In the genomic region with DNA sequence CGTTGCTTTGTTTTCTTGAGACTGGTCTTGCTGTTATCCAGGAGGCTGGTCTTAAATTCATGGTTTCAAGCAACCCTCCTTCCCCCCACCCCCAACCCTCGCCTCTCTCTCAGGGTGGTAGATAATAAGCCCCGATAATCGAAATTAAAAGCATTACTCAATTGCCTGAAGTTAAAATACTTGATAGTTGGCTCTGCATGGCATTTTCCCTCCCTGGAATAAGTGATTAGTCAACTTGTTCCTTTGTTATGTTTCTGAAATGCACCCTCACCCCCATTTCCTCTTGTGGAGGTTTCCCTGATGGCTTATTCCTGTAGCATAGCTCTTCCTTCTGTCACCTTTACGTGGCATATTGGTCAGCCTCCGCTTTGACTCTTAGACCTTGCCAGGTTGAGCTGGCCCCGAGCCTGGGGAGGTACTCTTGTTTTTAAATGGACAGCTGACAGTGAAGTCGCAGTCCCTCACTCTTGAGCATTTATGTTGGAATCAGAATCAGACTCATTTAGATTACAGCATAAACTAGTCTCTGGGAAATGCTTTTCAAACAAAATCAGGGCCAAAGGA, we compare ENCODE assay signal across 7 mouse cellular contexts. TPM values are rescaled to one million over a fixed set of nuclear protein-coding genes. Genes with fewer than 3 reads are reported as not detected.
DNase-seq lines count a peak whose midpoint lies in the region; ATAC-seq and TF ChIP-seq lines count a peak whose summit lies in the region.

No protein-coding gene starts in this region.

- H3K9ac ChIP-seq in neural tube, embryonic 11.5 days (ENCODE audit: low read length): no peak overlapping the region
- H3K9ac ChIP-seq in limb, embryonic 15.5 days: no peak overlapping the region
- H3K9ac ChIP-seq in stomach, postnatal 0 days (ENCODE audit: low read length): no peak overlapping the region

- H3K27me3 ChIP-seq in neural tube, embryonic 11.5 days (ENCODE audit: control insufficient read depth, insufficient read depth, low read length): no peaks in the 10 kb centered on the region
- H3K27me3 ChIP-seq in forebrain, embryonic 10.5 days (ENCODE audit: poor library complexity, severe bottlenecking): no peaks in the 10 kb centered on the region
- H3K27me3 ChIP-seq in limb, embryonic 15.5 days: no peaks in the 10 kb centered on the region
- no peaks in the 10 kb centered on the region for H3K27me3 ChIP-seq in stomach, postnatal 0 days (ENCODE audit: control insufficient read depth, insufficient read depth, low read length)

- TF ChIP-seq CTCF in stomach, postnatal 0 days (IDR thresholded peaks at IDR 0.05; ENCODE audit: low read depth): no peak

- H3K4me3 ChIP-seq in neural tube, embryonic 11.5 days (ENCODE audit: low read depth, low read length): no peak overlapping the region
- H3K4me3 ChIP-seq in forebrain, embryonic 10.5 days: peak overlapping the region; percentile 71; the same call in 1 of the 2 replicates
- peak overlapping the region; percentile 98; the same call in 1 of the 2 replicates for H3K4me3 ChIP-seq in limb, embryonic 15.5 days
- peak overlapping the region; percentile 99 for H3K4me3 ChIP-seq in stomach, postnatal 0 days (ENCODE audit: low read depth, low read length)

- no peak overlapping the region for H3K27ac ChIP-seq in neural tube, embryonic 11.5 days (ENCODE audit: low read depth, low read length)
- no peak overlapping the region for H3K27ac ChIP-seq in forebrain, embryonic 10.5 days
- 0 out of 2 replicates have a peak overlapping the region, but pooled peaks have one; percentile 33 for H3K27ac ChIP-seq in limb, embryonic 15.5 days
- H3K27ac ChIP-seq in stomach, postnatal 0 days (replicated peaks): peak overlapping the region; percentile 25; the same call in 1 of the 2 replicates

- H3K36me3 ChIP-seq in neural tube, embryonic 11.5 days (ENCODE audit: control insufficient read depth, insufficient read depth, low read length): 0 out of 2 replicates have a peak, but pooled peaks cover 2% of the 10 kb centered on the region
- H3K36me3 ChIP-seq in forebrain, embryonic 10.5 days (replicated peaks): 0 out of 2 replicates have a peak, but pooled peaks cover 11% of the 10 kb centered on the region
- H3K36me3 ChIP-seq in limb, embryonic 15.5 days: no peaks in the 10 kb centered on the region
- H3K36me3 ChIP-seq in stomach, postnatal 0 days (ENCODE audit: control insufficient read depth, insufficient read depth, low read length): no peaks in the 10 kb centered on the region

- no peak for DNase-seq in neural tube, embryonic 11.5 days (ENCODE audit: low spot score)
- no peak for DNase-seq in neural tube, embryonic 10.5 days (ENCODE audit: extremely low spot score, low spot score)
- no peak for DNase-seq in forebrain, embryonic 10.5 days (ENCODE audit: extremely low spot score, low spot score)
- DNase-seq in stomach, postnatal 0 days (ENCODE audit: low spot score): no peak
- DNase-seq in spleen, adult 18-20 months: no peak
- no peak for DNase-seq in layer of hippocampus, adult 18-20 months (ENCODE audit: low spot score in 2 of 2)

- H3K9me3 ChIP-seq in neural tube, embryonic 11.5 days (ENCODE audit: control insufficient read depth, low read length): no peaks in the 10 kb centered on the region
- H3K9me3 ChIP-seq in forebrain, embryonic 10.5 days: no peaks in the 10 kb centered on the region
- H3K9me3 ChIP-seq in limb, embryonic 15.5 days: no peaks in the 10 kb centered on the region
- H3K9me3 ChIP-seq in stomach, postnatal 0 days (ENCODE audit: control insufficient read depth, low read length): no peaks in the 10 kb centered on the region

- TF ChIP-seq EP300 in stomach, postnatal 0 days (optimal IDR thresholded peaks at IDR 0.05): no peak

- H3K4me1 ChIP-seq in neural tube, embryonic 11.5 days (ENCODE audit: control insufficient read depth, insufficient read depth, low read length): peaks cover 24% of the 10 kb centered on the region
- H3K4me1 ChIP-seq in forebrain, embryonic 10.5 days: peaks cover 45% of the 10 kb centered on the region
- peaks cover 39% of the 10 kb centered on the region for H3K4me1 ChIP-seq in limb, embryonic 15.5 days
- 0 out of 2 replicates have a peak, but pooled peaks cover 2% of the 10 kb centered on the region for H3K4me1 ChIP-seq in stomach, postnatal 0 days (replicated peaks; ENCODE audit: control insufficient read depth, insufficient read depth)

- no peak for ATAC-seq in neural tube, embryonic 11.5 days (ENCODE audit: insufficient read depth, low FRiP score, low TSS enrichment)
- ATAC-seq in limb, embryonic 15.5 days (ENCODE audit: insufficient number of reproducible peaks, low FRiP score, low TSS enrichment, low read depth): no peak
- ATAC-seq in stomach, postnatal 0 days (ENCODE audit: low FRiP score, low TSS enrichment): no peak

- peak overlapping the region; percentile 94 for H3K4me2 ChIP-seq in neural tube, embryonic 11.5 days (ENCODE audit: low read depth)
- H3K4me2 ChIP-seq in limb, embryonic 15.5 days: peak overlapping the region; percentile 84; the same call in 1 of the 2 replicates
- peak overlapping the region; percentile 65 for H3K4me2 ChIP-seq in stomach, postnatal 0 days (replicated peaks; ENCODE audit: low read depth)

- WGBS in neural tube, embryonic 11.5 days: 74% methylated on average over 8 of the region's 8 CpGs
- 85% methylated on average over 8 of the region's 8 CpGs for WGBS in forebrain, embryonic 10.5 days
- 57% methylated on average over 8 of the region's 8 CpGs for WGBS in limb, embryonic 15.5 days
- 36% methylated on average over 8 of the region's 8 CpGs for WGBS in stomach, postnatal 0 days

RNA-seq across cellular contexts. Expression of a gene that starts 2.4 kb away (rescaled TPM):
- 22.6 TPM in 2 replicates for polyA plus RNA-seq in neural tube, embryonic 11.5 days (2014; fragmentation: Nextera tagmentation; extraction: Ambion mirVana)
- polyA plus RNA-seq in forebrain, embryonic 10.5 days (2016; fragmentation: Nextera tagmentation; extraction: Ambion mirVana): 16.7 and 17.9 TPM in 2 replicates
- 12.7 and 13.7 TPM in 2 replicates for polyA plus RNA-seq in limb, embryonic 15.5 days (2015; fragmentation: Nextera tagmentation; extraction: Ambion mirVana)
- polyA plus RNA-seq in stomach, postnatal 0 days (2015; fragmentation: Nextera tagmentation; extraction: Ambion mirVana): 10.5 and 13.2 TPM in 2 replicates
- total RNA-seq in layer of hippocampus, adult 18-20 months (2021): 10 to 100 TPM; 15.4 to 20.6 TPM

RNA-seq across cellular contexts. Expression of a gene that starts 53.3 kb away (rescaled TPM):
- 55.9 and 56.7 TPM in 2 replicates for polyA plus RNA-seq in neural tube, embryonic 11.5 days (2014; fragmentation: Nextera tagmentation; extraction: Ambion mirVana)
- polyA plus RNA-seq in forebrain, embryonic 10.5 days (2016; fragmentation: Nextera tagmentation; extraction: Ambion mirVana): 38.4 and 41.8 TPM in 2 replicates
- polyA plus RNA-seq in limb, embryonic 15.5 days (2015; fragmentation: Nextera tagmentation; extraction: Ambion mirVana): 20.4 and 22.3 TPM in 2 replicates
- polyA plus RNA-seq in stomach, postnatal 0 days (2015; fragmentation: Nextera tagmentation; extraction: Ambion mirVana): 5.9 and 6.4 TPM in 2 replicates
- 10 to 100 TPM; 66.1 to 66.3 TPM for total RNA-seq in layer of hippocampus, adult 18-20 months (2021)

Comparison
In these comparisons a context has a peak if more than half of its experiments do, and no peak if none do; other contexts are left out.
1. H3K27ac ChIP-seq: peak in limb, embryonic 15.5 days (single experiment) and stomach, postnatal 0 days (single experiment); none in neural tube, embryonic 11.5 days (single experiment) and forebrain, embryonic 10.5 days (single experiment).
2. Peak in every context shown above with its lines, with median percentiles within 50 percentile points of each other: H3K4me2 ChIP-seq.